Mouse (Mus musculus) myocyte (in vitro differentiated cells): ENCODE data around the gene Gga1.

Experiments
- CEBPB ChIP-seq: IDR thresholded peaks from 2 replicates; pipeline ENCODE4 v1.6.1; 2011; ENCODE audit warnings: mild to moderate bottlenecking, moderate library complexity; ENCODE audit not compliant: poor library complexity, insufficient read depth, severe bottlenecking
- E2F4 ChIP-seq: IDR thresholded peaks from one replicate; pipeline ENCODE4 v1.6.1; 2011; ENCODE audit warnings: mild to moderate bottlenecking, control low read depth, moderate library complexity; ENCODE audit not compliant: insufficient read depth
- MAX ChIP-seq: IDR thresholded peaks from one replicate; pipeline ENCODE4 v1.6.1; 2011; ENCODE audit warnings: low read depth, mild to moderate bottlenecking, control low read depth
- MYOD1 ChIP-seq, 3 experiments: IDR thresholded peaks; one replicate each; pipeline ENCODE4 v1.6.1; 2011; ENCODE audit warnings: control low read depth in 2 of 3, low read depth in 2 of 3, mild to moderate bottlenecking in 2 of 3, moderate library complexity in 1 of 3; ENCODE audit not compliant: insufficient read length in 2 of 3, control insufficient read depth in 1 of 3
- POLR2A ChIP-seq: IDR thresholded peaks from one replicate; pipeline ENCODE4 v1.6.1; 2011; ENCODE audit warnings: low read depth, mild to moderate bottlenecking, control low read depth, moderate library complexity; ENCODE audit not compliant: insufficient read length
- POLR2AphosphoS2 ChIP-seq: IDR thresholded peaks from one replicate; pipeline ENCODE4 v1.6.1; 2011; ENCODE audit warnings: low read depth, control low read depth; ENCODE audit not compliant: insufficient read length
- REST ChIP-seq: IDR thresholded peaks from one replicate; pipeline ENCODE4 v1.6.1; 2011; ENCODE audit warnings: mild to moderate bottlenecking, control low read depth, moderate library complexity; ENCODE audit not compliant: insufficient read depth, insufficient read length
- SRF ChIP-seq: IDR thresholded peaks from one replicate; pipeline ENCODE4 v1.6.1; 2011; ENCODE audit warnings: low read depth; ENCODE audit not compliant: control insufficient read depth, insufficient read length
- USF1 ChIP-seq: IDR thresholded peaks from one replicate; pipeline ENCODE4 v1.6.1; 2011; ENCODE audit warnings: low read depth, mild to moderate bottlenecking, control low read depth, moderate library complexity

- TF ChIP-seq MYOD1 (IDR thresholded peaks at IDR 0.05; ENCODE audit: control insufficient read depth in 1 of 3, insufficient read length in 2 of 3, low read depth in 2 of 3) (no peak), POLR2A (no peak), USF1 (no peak), E2F4 (no peak), MAX (no peak), SRF (no peak), REST (no peak), CEBPB (no peak), POLR2AphosphoS2 (no peak)
These were observed 35.7 kb upstream of the Gga1 start for GRCm38 (mm10) chr15:78841161-78841790.
